Mouse (Mus musculus) heart, adult 2 months (tissue): ENCODE results near the gene Dlec1. TPM values are rescaled to one million over a fixed set of nuclear protein-coding genes. Genes with fewer than 3 reads are reported as not detected.

Experiments
- DNase-seq, 2 experiments: peaks; one replicate each; pipeline ENCODE4 v3.0.0; 2021
- H3K27ac ChIP-seq: fragments of 200-600 bp; 2 replicates; pipeline ENCODE4 v1.8.1; 2022
- H3K27me3 ChIP-seq: fragments of 200-500 bp; 2 replicates; pipeline ENCODE4 v1.6.1; 2012; ENCODE audit warnings: mild to moderate bottlenecking, low read length, inconsistent platforms, mixed read lengths; ENCODE audit not compliant: control insufficient read depth, insufficient read depth
- H3K36me3 ChIP-seq: fragments of 200-500 bp; 2 replicates; pipeline ENCODE4 v1.6.1; 2012; ENCODE audit warnings: low read length, inconsistent platforms; ENCODE audit not compliant: control insufficient read depth, insufficient read depth
- H3K4me1 ChIP-seq: fragments of 200-500 bp; 2 replicates; pipeline ENCODE4 v1.6.1; 2011; ENCODE audit warnings: low read length; ENCODE audit not compliant: control insufficient read depth, insufficient read depth
- H3K4me3 ChIP-seq: fragments of 200-600 bp; 2 replicates; pipeline ENCODE4 v1.8.1; 2022
- H3K79me2 ChIP-seq: fragments of 200-500 bp; replicated peaks from 2 replicates; pipeline ENCODE4 v1.6.1; 2012; ENCODE audit warnings: mild to moderate bottlenecking, inconsistent platforms, low read length, moderate library complexity, mixed read lengths; ENCODE audit not compliant: control insufficient read depth, insufficient read depth
- H3K9ac ChIP-seq: fragments of 200-500 bp; 2 replicates; pipeline ENCODE4 v1.6.1; 2012; ENCODE audit warnings: low read depth, mild to moderate bottlenecking, control low read depth, inconsistent platforms, low read length, mixed read lengths
- CTCF ChIP-seq: fragments of 200-600 bp; IDR thresholded peaks from 2 replicates; pipeline ENCODE4 v1.8.1; 2022; ENCODE audit warnings: antibody characterized with exemption, mild to moderate bottlenecking, moderate library complexity
- EP300 ChIP-seq: fragments of 200-500 bp; IDR thresholded peaks from 2 replicates; pipeline ENCODE4 v1.6.1; 2011; ENCODE audit warnings: low read depth, low read length, control low read depth; ENCODE audit not compliant: insufficient read depth
- POLR2A ChIP-seq: fragments of 200-500 bp; IDR thresholded peaks from 2 replicates; pipeline ENCODE4 v1.6.1; 2011; ENCODE audit warnings: mild to moderate bottlenecking, low read depth, low read length, control low read depth; ENCODE audit not compliant: insufficient read depth
- WGBS: fragments of 180-500 bp; shearing (Covaris S2); methylation state at CpG from one replicate; pipeline ENCODE4 v1.1.7; 2018; 5-methylcytosine and 5-hydroxymethylcytosine counted together
- intact Hi-C: fragments of 180-260 bp; cut with DNase I; formaldehyde crosslinking; loops from one replicate; pipeline ENCODE4 v1.15.1; 2025
- polyA plus RNA-seq: library from polyadenylated mRNA; depleted of rRNA; stranded (reverse); fragments of >200 nt; gene quantifications from 2 replicates; pipeline ENCODE4 v1.2.3, GENCODE M21; 2012
- total RNA-seq, 2 experiments: library from RNA; stranded (reverse); gene quantifications; 2 replicates each; pipeline ENCODE4 v1.2.3; 2021

Gene Dlec1
- total and polyA plus RNA-seq, 3 experiments, result 0.13 to 0.82 (median 0.32) TPM

- Histone ChIP-seq H3K4me3 (no peak overlapping the region), H3K4me1 (no peaks in the 10 kb centered on the region), H3K27me3 (no peaks in the 10 kb centered on the region), H3K27ac (no peak overlapping the region), H3K9ac (no peak overlapping the region), H3K79me2 (no peaks in the 10 kb centered on the region), H3K36me3 (no peaks in the 10 kb centered on the region)
- no peak for DNase-seq
- TF ChIP-seq EP300 (no peak), POLR2A (no peak), CTCF (no peak)
- intact Hi-C loops, result no loop called here
- WGBS, result 82% methylated on average over 18 of the region's 18 CpGs
These were observed 20.5 kb downstream of the Dlec1 start for GRCm38 (mm10) chr9:119122596-119123369.

GRCm38 (mm10) chr9:119128436-119129181, 26.3 kb downstream of the Dlec1 start:
- Histone ChIP-seq H3K4me3 (no peak overlapping the region), H3K4me1 (no peaks in the 10 kb centered on the region), H3K27ac (no peak overlapping the region), H3K9ac (no peak overlapping the region), H3K79me2 (no peaks in the 10 kb centered on the region), H3K27me3 (no peaks in the 10 kb centered on the region), H3K36me3 (no peaks in the 10 kb centered on the region)
- TF ChIP-seq CTCF, result peak; percentile 29
- no peak for TF ChIP-seq POLR2A
- no peak for TF ChIP-seq EP300
- WGBS, result 79% methylated on average over 12 of the region's 12 CpGs
- intact Hi-C loops, result no loop called here
- no peak for DNase-seq

GRCm38 (mm10) chr9:119130692-119131091, 28.4 kb downstream of the Dlec1 start:
- intact Hi-C loops, result no loop called here
- H3K36me3 ChIP-seq, result no peaks in the 10 kb centered on the region
- TF ChIP-seq CTCF (no peak), EP300 (no peak), POLR2A (no peak)
- H3K4me1 ChIP-seq, result no peaks in the 10 kb centered on the region
- no peak overlapping the region for H3K27ac ChIP-seq
- H3K9ac ChIP-seq, result no peak overlapping the region
- H3K27me3 ChIP-seq, result no peaks in the 10 kb centered on the region
- no peaks in the 10 kb centered on the region for H3K79me2 ChIP-seq
- no peak for DNase-seq
- H3K4me3 ChIP-seq, result no peak overlapping the region
- WGBS, result 57% methylated on average over 5 of the region's 5 CpGs

GRCm38 (mm10) chr9:119138836-119139235, 36.6 kb downstream of the Dlec1 start:
- Histone ChIP-seq H3K4me3 (no peak overlapping the region), H3K27ac (no peak overlapping the region), H3K27me3 (no peaks in the 10 kb centered on the region), H3K9ac (no peak overlapping the region), H3K4me1 (no peaks in the 10 kb centered on the region), H3K79me2 (no peaks in the 10 kb centered on the region), H3K36me3 (no peaks in the 10 kb centered on the region)
- intact Hi-C loops, result no loop called here
- WGBS, result 70% methylated on average over 2 of the region's 2 CpGs
- no peak for DNase-seq
- TF ChIP-seq CTCF, result no peak

- TF ChIP-seq CTCF (no peak), EP300 (no peak), POLR2A (no peak)
- DNase-seq, result no peak
- intact Hi-C loops, result no loop called here
- H3K9ac ChIP-seq, result no peak overlapping the region
- no peaks in the 10 kb centered on the region for H3K4me1 ChIP-seq
- no peak overlapping the region for H3K4me3 ChIP-seq
- H3K36me3 ChIP-seq, result no peaks in the 10 kb centered on the region
- no peaks in the 10 kb centered on the region for H3K79me2 ChIP-seq
- 80% methylated on average over 5 of the region's 5 CpGs for WGBS
- H3K27ac ChIP-seq, result no peak overlapping the region
- H3K27me3 ChIP-seq, result no peaks in the 10 kb centered on the region
These were observed 39.8 kb downstream of the Dlec1 start for GRCm38 (mm10) chr9:119142066-119142465.

- WGBS, result 75% methylated on average over 9 of the region's 9 CpGs
- intact Hi-C loops, result no loop called here
These were observed 41.1 kb downstream of the Dlec1 start for GRCm38 (mm10) chr9:119143372-119143771.

More at GRCm38 (mm10) chr9:119143372-119143771, 41.1 kb downstream of the Dlec1 start:
- H3K27me3 ChIP-seq, result no peaks in the 10 kb centered on the region
- H3K4me3 ChIP-seq, result no peak overlapping the region
- DNase-seq, result no peak
- H3K9ac ChIP-seq, result no peak overlapping the region
- H3K79me2 ChIP-seq, result no peaks in the 10 kb centered on the region
- TF ChIP-seq EP300, result no peak
- no peak for TF ChIP-seq CTCF
- TF ChIP-seq POLR2A, result no peak
- H3K4me1 ChIP-seq, result no peaks in the 10 kb centered on the region
- no peaks in the 10 kb centered on the region for H3K36me3 ChIP-seq
- no peak overlapping the region for H3K27ac ChIP-seq
